Mouse (Mus musculus) limb, embryonic 14.5 days (tissue): ENCODE data around the gene Ube2h. TPM values are rescaled to one million over a fixed set of nuclear protein-coding genes. Genes with fewer than 3 reads are reported as not detected.

ENCODE experiments used
- ATAC-seq: fragments of 200-750 bp; cut with Nextera tagmentation; 2 replicates; pipeline ENCODE4 v1.8.0; 2017; ENCODE audit warnings: low read depth, moderate number of reproducible peaks, moderate TSS enrichment; ENCODE audit not compliant: low FRiP score
- DNase-seq: peaks from one replicate; pipeline ENCODE4 v3.0.0-alpha.2; 2015; ENCODE audit warnings: low spot score
- H3K27ac ChIP-seq: fragments of 300-500 bp; sonication (generic); replicated peaks from 2 replicates; pipeline ENCODE4 v1.5.1; 2014; ENCODE audit warnings: low read depth, mild to moderate bottlenecking, low read length, moderate library complexity, mixed read lengths
- H3K27me3 ChIP-seq: fragments of 300-500 bp; sonication (generic); 2 replicates; pipeline ENCODE4 v1.6.1; 2014; ENCODE audit warnings: low read length, mixed read lengths; ENCODE audit not compliant: control insufficient read depth, insufficient read depth
- H3K36me3 ChIP-seq: fragments of 300-500 bp; sonication (generic); 2 replicates; pipeline ENCODE4 v1.6.1; 2014; ENCODE audit warnings: mild to moderate bottlenecking, low read length, moderate library complexity, mixed read lengths; ENCODE audit not compliant: control insufficient read depth, insufficient read depth
- H3K4me1 ChIP-seq: fragments of 300-500 bp; sonication (generic); 2 replicates; pipeline ENCODE4 v1.6.1; 2014; ENCODE audit warnings: antibody characterized with exemption, low read length, mixed read lengths; ENCODE audit not compliant: control insufficient read depth, insufficient read depth
- H3K4me2 ChIP-seq: fragments of 300-500 bp; sonication (generic); replicated peaks from 2 replicates; pipeline ENCODE4 v1.6.1; 2014; ENCODE audit warnings: low read depth, mild to moderate bottlenecking, low read length, moderate library complexity; ENCODE audit not compliant: severe bottlenecking
- H3K4me3 ChIP-seq: fragments of 300-500 bp; sonication (generic); replicated peaks from 2 replicates; pipeline ENCODE4 v1.5.1; 2014; ENCODE audit warnings: low read length
- H3K9ac ChIP-seq: fragments of 300-500 bp; sonication (generic); 2 replicates; pipeline ENCODE4 v1.6.1; 2014; ENCODE audit warnings: mild to moderate bottlenecking, low read depth, low read length, moderate library complexity; ENCODE audit not compliant: severe bottlenecking
- H3K9me3 ChIP-seq: fragments of 300-500 bp; sonication (generic); 2 replicates; pipeline ENCODE4 v1.6.1; 2016; ENCODE audit warnings: low read length; ENCODE audit not compliant: control insufficient read depth
- POLR2A ChIP-seq: fragments of 200-500 bp; IDR thresholded peaks from 2 replicates; pipeline ENCODE4 v1.8.0; 2012; ENCODE audit warnings: inconsistent platforms, mild to moderate bottlenecking, moderate library complexity, borderline replicate concordance; ENCODE audit not compliant: insufficient read depth, insufficient read length; ENCODE audit errors: extremely low read depth
- WGBS: fragments of 180-500 bp; shearing (Covaris S2); extraction: QIAGEN DNeasy Blood & Tissue Kit; methylation state at CpG from one replicate; pipeline ENCODE4 v1.1.7; 2014; 5-methylcytosine and 5-hydroxymethylcytosine counted together
- polyA plus RNA-seq, 2 experiments: library from polyadenylated mRNA; depleted of rRNA in 1 of 2; stranded (reverse) in 1 of 2; unstranded in 1 of 2; fragments of >200 nt; fragmentation: Nextera tagmentation in 1 of 2; extraction: Ambion mirVana in 1 of 2; gene quantifications; 2 replicates each; pipeline versions ENCODE4 v1.2.1 to v1.2.3; 2012 to 2014

Gene Ube2h
- polyA plus RNA-seq, 2 experiments: 43.0 to 50.1 TPM

DNA sequence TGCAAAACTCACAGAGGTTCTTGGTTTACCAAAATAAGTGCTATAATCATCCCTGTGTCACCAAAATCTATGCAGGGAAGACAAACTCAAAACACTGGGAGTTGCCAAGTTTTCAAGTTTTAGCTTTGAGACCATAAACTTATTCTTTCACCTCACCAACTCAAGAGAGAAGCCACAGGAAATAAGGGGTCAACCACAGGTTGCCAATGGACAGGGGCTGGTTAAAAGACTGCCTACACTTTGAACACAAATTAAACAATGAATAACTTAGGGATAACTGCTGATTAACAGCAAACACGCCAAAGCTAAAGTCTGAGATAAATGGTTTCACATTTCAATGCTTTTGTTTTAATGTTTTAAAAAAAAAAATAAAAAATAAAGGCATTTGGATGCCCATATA is 5.2 kb downstream of the Ube2h start:
- 77% methylated on average over 1 of the region's 1 CpGs for WGBS
- Histone ChIP-seq H3K4me3 (no peak overlapping the region), H3K9ac (no peak overlapping the region), H3K9me3 (no peaks in the 10 kb centered on the region), H3K27me3 (no peaks in the 10 kb centered on the region), H3K4me1 (peaks cover 23% of the 10 kb centered on the region), H3K4me2 (no peak overlapping the region), H3K27ac (no peak overlapping the region), H3K36me3 (peaks cover 33% of the 10 kb centered on the region)
- DNase-seq (no peak), ATAC-seq (no peak)
- TF ChIP-seq POLR2A: no peak

DNA sequence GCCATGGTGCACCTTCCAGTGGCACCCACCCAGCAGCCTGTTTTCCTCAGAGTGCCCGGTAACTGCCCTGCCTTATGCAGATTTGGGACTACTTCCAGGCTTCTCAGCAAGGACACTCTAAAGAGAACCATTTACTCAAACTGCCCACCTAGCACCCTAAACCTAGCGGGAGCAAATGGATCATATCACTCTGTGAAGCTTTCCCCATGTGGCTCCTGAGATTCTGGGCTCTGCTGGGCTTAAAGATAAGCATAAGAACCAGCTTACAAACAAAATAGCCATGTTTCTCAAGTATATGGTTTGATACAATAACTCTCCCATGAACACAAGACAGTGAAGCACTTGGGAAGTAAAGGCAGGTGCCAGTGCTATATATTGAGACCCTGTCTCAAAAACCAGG is 11.8 kb downstream of the Ube2h start:
- no peak for ATAC-seq
- no peak for TF ChIP-seq POLR2A
- Histone ChIP-seq H3K9ac (no peak overlapping the region), H3K27me3 (no peaks in the 10 kb centered on the region), H3K9me3 (no peaks in the 10 kb centered on the region), H3K27ac (no peak overlapping the region), H3K4me2 (no peak overlapping the region), H3K4me1 (no peaks in the 10 kb centered on the region), H3K4me3 (no peak overlapping the region), H3K36me3 (peaks cover 48% of the 10 kb centered on the region)
- DNase-seq: no peak
- 93% methylated on average over 2 of the region's 2 CpGs for WGBS

DNA sequence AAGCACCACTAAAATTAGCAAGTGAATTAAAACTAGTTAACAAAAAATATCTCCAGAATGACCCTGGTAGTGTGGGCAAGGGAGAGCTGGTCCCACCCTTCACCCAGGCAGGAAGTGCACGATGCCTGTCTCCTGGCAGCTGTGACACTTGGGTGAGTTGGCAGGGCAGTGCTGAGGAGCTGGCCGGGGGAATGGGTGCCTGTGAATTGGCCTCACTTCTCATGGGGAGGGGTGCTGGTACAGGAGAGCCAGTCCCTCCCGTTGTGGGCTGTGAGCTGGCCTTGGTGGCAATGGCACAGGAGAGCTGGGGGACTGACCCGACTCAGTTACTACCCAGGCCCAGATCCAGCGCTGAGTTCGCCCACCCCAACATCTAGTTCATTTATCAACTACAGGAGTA is 16.4 kb downstream of the Ube2h start:
- 89% methylated on average over 6 of the region's 6 CpGs for WGBS
- TF ChIP-seq POLR2A: no peak
- Histone ChIP-seq H3K9me3 (no peaks in the 10 kb centered on the region), H3K4me2 (no peak overlapping the region), H3K9ac (no peak overlapping the region), H3K4me1 (no peaks in the 10 kb centered on the region), H3K4me3 (no peak overlapping the region), H3K27me3 (no peaks in the 10 kb centered on the region), H3K36me3 (peaks cover 48% of the 10 kb centered on the region), H3K27ac (no peak overlapping the region)
- no peak for ATAC-seq
- no peak for DNase-seq

DNA sequence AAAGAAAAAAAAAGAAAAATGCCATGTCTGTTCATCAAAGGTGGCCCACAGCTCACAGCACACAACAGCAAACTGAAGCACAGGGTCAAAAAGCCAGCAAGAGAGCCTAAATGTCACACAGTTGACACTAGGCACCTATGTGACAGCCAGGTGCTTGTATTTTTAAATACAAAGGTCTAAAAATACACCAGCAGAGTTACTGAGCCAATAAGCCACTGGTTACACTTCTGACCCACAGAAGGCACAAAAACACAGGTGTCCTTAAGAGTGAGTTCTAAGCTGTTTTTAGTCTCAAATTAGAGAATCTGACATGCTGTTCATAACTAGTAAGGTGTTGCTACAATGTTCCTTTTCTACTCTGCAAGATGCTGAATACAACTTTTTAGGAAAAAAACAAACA is 17.7 kb downstream of the Ube2h start:
- H3K27ac ChIP-seq: no peak overlapping the region
- H3K36me3 ChIP-seq: peaks cover 42% of the 10 kb centered on the region

DNA sequence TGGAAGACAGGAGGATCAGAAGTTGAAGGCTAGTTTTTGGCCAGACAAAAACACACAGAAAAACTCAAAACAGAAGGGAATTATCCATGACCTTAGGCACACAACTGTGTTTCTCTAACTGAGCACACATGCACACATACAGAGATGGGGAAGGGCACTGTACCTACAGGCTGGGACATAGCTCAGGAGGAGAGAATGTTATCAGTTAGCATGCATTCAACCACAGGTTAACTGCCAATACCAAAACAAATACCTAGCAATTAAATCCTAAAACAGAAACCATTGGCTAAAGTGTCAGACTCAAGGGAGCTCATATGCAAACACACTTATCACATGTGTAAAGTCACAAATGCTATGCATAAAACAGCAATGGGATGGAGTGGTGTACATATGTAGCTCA is 20.2 kb downstream of the Ube2h start:
- no peak overlapping the region for H3K27ac ChIP-seq
- no peak overlapping the region for H3K4me3 ChIP-seq
- DNase-seq: no peak
- H3K27me3 ChIP-seq: no peaks in the 10 kb centered on the region
- H3K9ac ChIP-seq: no peak overlapping the region
- no peak overlapping the region for H3K4me2 ChIP-seq
- peaks cover 57% of the 10 kb centered on the region for H3K36me3 ChIP-seq
- no peaks in the 10 kb centered on the region for H3K9me3 ChIP-seq
- H3K4me1 ChIP-seq: no peaks in the 10 kb centered on the region
- no peak for TF ChIP-seq POLR2A
- ATAC-seq: no peak

More for the DNA sequence above, 17.7 kb downstream of the Ube2h start:
- Histone ChIP-seq H3K9me3 (no peaks in the 10 kb centered on the region), H3K9ac (no peak overlapping the region), H3K4me2 (no peak overlapping the region), H3K4me3 (no peak overlapping the region), H3K27me3 (no peaks in the 10 kb centered on the region), H3K4me1 (no peaks in the 10 kb centered on the region)
- no peak for TF ChIP-seq POLR2A
- DNase-seq (no peak), ATAC-seq (no peak)

DNA sequence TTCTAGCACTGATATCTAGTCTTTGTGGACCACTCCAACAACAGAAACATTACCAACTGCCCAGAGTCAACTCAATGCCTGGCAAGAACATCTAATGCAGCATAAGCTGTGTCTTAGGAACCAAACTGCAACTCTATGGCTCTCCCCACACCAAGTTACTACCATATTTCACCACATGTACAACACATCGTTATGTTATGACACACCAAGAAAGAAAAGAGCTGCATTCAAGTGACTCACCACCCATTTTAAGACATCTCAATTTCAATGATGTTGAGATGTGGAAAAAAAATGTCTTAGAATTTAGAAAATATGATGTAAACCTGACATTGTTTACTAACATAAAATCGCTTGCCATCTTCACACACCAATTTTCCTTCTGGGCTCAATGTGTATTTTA is 22.0 kb downstream of the Ube2h start:
- Histone ChIP-seq H3K4me3 (no peak overlapping the region), H3K4me2 (no peak overlapping the region), H3K4me1 (no peaks in the 10 kb centered on the region), H3K36me3 (peaks cover 60% of the 10 kb centered on the region), H3K27me3 (no peaks in the 10 kb centered on the region), H3K27ac (no peak overlapping the region), H3K9ac (no peak overlapping the region), H3K9me3 (no peaks in the 10 kb centered on the region)
- WGBS: 97% methylated on average over 2 of the region's 2 CpGs
- DNase-seq: no peak
- no peak for ATAC-seq
- no peak for TF ChIP-seq POLR2A
